Mouse (Mus musculus): ENCODE measurements around the gene 4933402J07Rik.

Gene 4933402J07Rik

GRCm38 (mm10) chr8:87621181-87621580 is 57.5 kb downstream of the 4933402J07Rik start:
- no peak for DNase-seq (ENCODE audit: low spot score)

- DNase-seq (ENCODE audit: low spot score) = no peak
Observed at GRCm38 (mm10) chr8:87629656-87630055, 66.0 kb downstream of the 4933402J07Rik start.

- no peak for DNase-seq (ENCODE audit: low spot score)
Observed at GRCm38 (mm10) chr8:87631776-87632175, 68.1 kb downstream of the 4933402J07Rik start.

- no peak for DNase-seq (ENCODE audit: low spot score)
Observed at GRCm38 (mm10) chr8:87636226-87636742, 72.6 kb downstream of the 4933402J07Rik start.
